Mouse (Mus musculus) left cerebral cortex, postnatal 14 days (tissue): ENCODE results near the gene Adgb. TPM values are rescaled to one million over a fixed set of nuclear protein-coding genes. Genes with fewer than 3 reads are reported as not detected.

Source experiments
- total RNA-seq, 2 experiments: library from RNA; stranded (reverse); gene quantifications; 2 replicates each; pipeline ENCODE4 v1.2.3; 2021

Adgb gene
- total RNA-seq, 2 experiments from 2014 or later: 0.27 to 0.40 TPM

Other genes with a start within 250 kb of the Adgb start
- gene Rab32, start 85.9 kb upstream of the Adgb start, total RNA-seq: 1 to 10 TPM; 1.6 to 1.7 TPM
- not detected for gene Gm10944, start 209.0 kb upstream of the Adgb start, total RNA-seq